Mouse (Mus musculus): ENCODE results near the gene Stab1. TPM values are rescaled to one million over a fixed set of nuclear protein-coding genes. Genes with fewer than 3 reads are reported as not detected.

Stab1 gene
- polyA plus RNA-seq (2014; fragmentation: Nextera tagmentation; extraction: Ambion mirVana) = 15.5 and 15.7 TPM in 2 replicates

- Histone ChIP-seq H3K36me3 (ENCODE audit: control insufficient read depth, insufficient read depth, low read length) (peaks cover 29% of the 10 kb centered on the region), H3K4me3 (ENCODE audit: low read depth, low read length) (no peak within 1 kb of the TSS), H3K9ac (ENCODE audit: low read length) (no peak within 1 kb of the TSS), H3K4me1 (ENCODE audit: control insufficient read depth, insufficient read depth, low read length) (peaks cover 2% of the 10 kb centered on the region; the same call in 1 of the 2 replicates), H3K27ac (replicated peaks; ENCODE audit: low read depth, low read length) (0 out of 2 replicates have a peak within 1 kb of the TSS, but pooled peaks have one; percentile 21), H3K27me3 (ENCODE audit: control insufficient read depth, insufficient read depth, low read length) (no peaks in the 10 kb centered on the region), H3K9me3 (ENCODE audit: control insufficient read depth, low read length) (no peaks in the 10 kb centered on the region), H3K4me2 (ENCODE audit: low read depth, severe bottlenecking) (0 out of 2 replicates have a peak within 1 kb of the TSS, but pooled peaks have one; percentile 12)
- DNase-seq (ENCODE audit: low spot score) (no peak), ATAC-seq (ENCODE audit: insufficient number of reproducible peaks, low FRiP score, low TSS enrichment, low read depth) (no peak)
- WGBS = 51% methylated on average over 10 of the region's 10 CpGs
Observed at GRCm38 (mm10) chr14:31168425-31168824, at the start of gene Stab1. Gene Stab1, minus strand, starts transcription at chr14:31168641.

GRCm38 (mm10) chr14:31217666-31218065 lies 49.2 kb upstream of the Stab1 start, which contains the start of gene Sema3g:
Gene Sema3g, plus strand, starts transcription at chr14:31217860.
- H3K27me3 ChIP-seq (ENCODE audit: control insufficient read depth, insufficient read depth, low read length) = no peaks in the 10 kb centered on the region
- H3K9me3 ChIP-seq (ENCODE audit: control insufficient read depth, low read length) = no peaks in the 10 kb centered on the region
- H3K36me3 ChIP-seq (ENCODE audit: control insufficient read depth, insufficient read depth, low read length) = no peaks in the 10 kb centered on the region
- peak; percentile 65; the same call in 1 of the 2 replicates for ATAC-seq (ENCODE audit: insufficient number of reproducible peaks, low FRiP score, low TSS enrichment, low read depth)
- peak within 1 kb of the TSS; percentile 29; the same call in 1 of the 2 replicates for H3K4me2 ChIP-seq (ENCODE audit: low read depth, severe bottlenecking)
- H3K27ac ChIP-seq (replicated peaks; ENCODE audit: low read depth, low read length) = no peak within 1 kb of the TSS
- H3K9ac ChIP-seq (ENCODE audit: low read length) = peak within 1 kb of the TSS; percentile 49; the same call in 1 of the 2 replicates
- peaks cover 7% of the 10 kb centered on the region; the same call in 1 of the 2 replicates for H3K4me1 ChIP-seq (ENCODE audit: control insufficient read depth, insufficient read depth, low read length)
- DNase-seq (ENCODE audit: low spot score) = peak; percentile 77
- WGBS = 7% methylated on average over 11 of the region's 11 CpGs
- no peak within 1 kb of the TSS for H3K4me3 ChIP-seq (ENCODE audit: low read depth, low read length)

- H3K36me3 ChIP-seq (ENCODE audit: control insufficient read depth, insufficient read depth, low read length) = no peaks in the 10 kb centered on the region
- peaks cover 7% of the 10 kb centered on the region; the same call in 1 of the 2 replicates for H3K4me1 ChIP-seq (ENCODE audit: control insufficient read depth, insufficient read depth, low read length)
- peak within 1 kb of the TSS; percentile 49; the same call in 1 of the 2 replicates for H3K9ac ChIP-seq (ENCODE audit: low read length)
- H3K27ac ChIP-seq (replicated peaks; ENCODE audit: low read depth, low read length) = no peak within 1 kb of the TSS
- WGBS = 78% methylated on average over 2 of the region's 2 CpGs
- H3K4me2 ChIP-seq (ENCODE audit: low read depth, severe bottlenecking) = peak within 1 kb of the TSS; percentile 29; the same call in 1 of the 2 replicates
- H3K4me3 ChIP-seq (ENCODE audit: low read depth, low read length) = no peak within 1 kb of the TSS
- no peak for ATAC-seq (ENCODE audit: insufficient number of reproducible peaks, low FRiP score, low TSS enrichment, low read depth)
- no peak for DNase-seq (ENCODE audit: low spot score)
- no peaks in the 10 kb centered on the region for H3K9me3 ChIP-seq (ENCODE audit: control insufficient read depth, low read length)
- H3K27me3 ChIP-seq (ENCODE audit: control insufficient read depth, insufficient read depth, low read length) = no peaks in the 10 kb centered on the region
Observed at GRCm38 (mm10) chr14:31216846-31217245, 48.4 kb upstream of the Stab1 start, which contains the start of gene Nisch. Gene Nisch, minus strand, starts transcription at chr14:31216946.

DNA sequence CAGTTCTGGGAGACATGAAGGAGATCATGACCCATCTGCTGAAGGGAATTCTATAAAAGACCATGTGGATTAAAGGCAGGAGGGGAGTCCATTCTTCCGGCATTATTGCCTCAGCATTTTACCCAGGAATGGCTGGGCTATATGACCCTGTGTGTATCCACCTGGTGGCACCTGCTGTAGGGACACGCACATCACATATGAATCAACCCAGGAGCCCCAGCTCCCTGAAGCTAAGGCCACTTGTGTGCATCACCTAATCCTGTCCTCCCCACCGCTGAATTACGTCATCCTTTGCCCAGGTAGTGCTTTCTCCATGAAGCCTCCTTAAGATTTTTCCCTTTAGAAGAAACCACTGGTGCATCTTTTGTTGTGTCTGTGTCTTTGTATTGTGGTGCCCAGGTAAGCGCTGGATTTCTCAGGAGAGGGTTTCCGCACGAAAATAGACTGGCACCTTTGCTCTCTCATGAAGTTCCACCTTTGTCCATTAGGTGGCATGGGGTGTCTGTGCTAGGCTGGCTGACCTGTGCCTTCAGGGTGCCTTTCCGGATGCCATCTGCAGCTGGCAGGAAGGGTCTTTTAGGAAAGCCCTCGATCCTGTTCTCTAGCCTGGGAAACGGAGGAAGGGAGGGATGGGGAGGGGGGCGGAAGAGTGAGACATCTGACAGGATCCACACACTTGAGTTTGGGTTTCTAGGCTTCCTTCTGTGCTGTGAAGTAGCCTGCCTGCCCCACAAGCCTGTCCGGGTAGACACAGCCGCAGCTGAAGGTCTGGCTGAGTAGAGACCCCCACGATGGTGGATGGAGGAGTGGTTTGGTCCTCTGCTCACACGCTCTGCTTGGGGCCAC lies 46.9 kb upstream of the Stab1 start:
- H3K4me2 ChIP-seq (ENCODE audit: low read depth, severe bottlenecking) = no peak overlapping the region
- no peaks in the 10 kb centered on the region for H3K9me3 ChIP-seq (ENCODE audit: control insufficient read depth, low read length)
- no peaks in the 10 kb centered on the region for H3K27me3 ChIP-seq (ENCODE audit: control insufficient read depth, insufficient read depth, low read length)
- 0 out of 2 replicates have a peak overlapping the region, but pooled peaks have one; percentile 17 for H3K9ac ChIP-seq (ENCODE audit: low read length)
- no peak overlapping the region for H3K27ac ChIP-seq (replicated peaks; ENCODE audit: low read depth, low read length)
- ATAC-seq (ENCODE audit: insufficient number of reproducible peaks, low FRiP score, low TSS enrichment, low read depth) (0 out of 2 replicates have a peak, but pooled peaks have one; percentile 37), DNase-seq (ENCODE audit: low spot score) (peak; percentile 78)
- H3K36me3 ChIP-seq (ENCODE audit: control insufficient read depth, insufficient read depth, low read length) = no peaks in the 10 kb centered on the region
- H3K4me1 ChIP-seq (ENCODE audit: control insufficient read depth, insufficient read depth, low read length) = peaks cover 7% of the 10 kb centered on the region; the same call in 1 of the 2 replicates
- no peak overlapping the region for H3K4me3 ChIP-seq (ENCODE audit: low read depth, low read length)
- WGBS = 32% methylated on average over 15 of the region's 15 CpGs

GRCm38 (mm10) chr14:31214684-31215083 lies 46.2 kb upstream of the Stab1 start:
- no peak overlapping the region for H3K4me3 ChIP-seq (ENCODE audit: low read depth, low read length)
- no peaks in the 10 kb centered on the region for H3K36me3 ChIP-seq (ENCODE audit: control insufficient read depth, insufficient read depth, low read length)
- ATAC-seq (ENCODE audit: insufficient number of reproducible peaks, low FRiP score, low TSS enrichment, low read depth) (no peak), DNase-seq (ENCODE audit: low spot score) (no peak)
- peaks cover 7% of the 10 kb centered on the region; the same call in 1 of the 2 replicates for H3K4me1 ChIP-seq (ENCODE audit: control insufficient read depth, insufficient read depth, low read length)
- no peaks in the 10 kb centered on the region for H3K27me3 ChIP-seq (ENCODE audit: control insufficient read depth, insufficient read depth, low read length)
- no peak overlapping the region for H3K9ac ChIP-seq (ENCODE audit: low read length)
- H3K4me2 ChIP-seq (ENCODE audit: low read depth, severe bottlenecking) = no peak overlapping the region
- no peaks in the 10 kb centered on the region for H3K9me3 ChIP-seq (ENCODE audit: control insufficient read depth, low read length)
- WGBS = 76% methylated on average over 3 of the region's 3 CpGs
- H3K27ac ChIP-seq (replicated peaks; ENCODE audit: low read depth, low read length) = no peak overlapping the region

- Histone ChIP-seq H3K36me3 (ENCODE audit: control insufficient read depth, insufficient read depth, low read length) (no peaks in the 10 kb centered on the region), H3K27ac (replicated peaks; ENCODE audit: low read depth, low read length) (no peak overlapping the region), H3K4me3 (ENCODE audit: low read depth, low read length) (no peak overlapping the region), H3K27me3 (ENCODE audit: control insufficient read depth, insufficient read depth, low read length) (no peaks in the 10 kb centered on the region), H3K9me3 (ENCODE audit: control insufficient read depth, low read length) (no peaks in the 10 kb centered on the region), H3K4me1 (ENCODE audit: control insufficient read depth, insufficient read depth, low read length) (peaks cover 7% of the 10 kb centered on the region; the same call in 1 of the 2 replicates), H3K4me2 (ENCODE audit: low read depth, severe bottlenecking) (no peak overlapping the region), H3K9ac (ENCODE audit: low read length) (no peak overlapping the region)
- 75% methylated on average over 8 of the region's 8 CpGs for WGBS
- no peak for DNase-seq (ENCODE audit: low spot score)
- ATAC-seq (ENCODE audit: insufficient number of reproducible peaks, low FRiP score, low TSS enrichment, low read depth) = no peak
Observed at GRCm38 (mm10) chr14:31213868-31214267, 45.4 kb upstream of the Stab1 start.

DNA sequence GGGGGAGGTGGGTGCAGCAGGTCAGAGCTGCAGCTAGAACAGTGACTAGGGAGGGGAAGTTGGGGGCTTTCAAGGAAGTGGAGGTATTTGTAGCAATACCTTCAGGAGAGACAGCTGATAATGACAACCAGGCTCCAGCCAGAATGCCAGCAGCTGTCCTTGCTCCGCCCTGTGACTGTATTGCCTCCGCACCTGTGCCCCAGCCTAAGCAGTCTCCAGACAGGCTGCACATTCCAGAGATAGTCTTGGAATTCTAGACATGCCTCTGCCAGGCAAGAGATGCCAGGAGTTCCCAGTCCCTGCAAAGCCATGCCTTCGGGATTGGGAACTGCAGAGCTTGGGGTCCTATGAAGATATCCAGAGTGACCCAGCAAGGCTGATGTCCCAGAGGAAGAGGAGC lies 44.1 kb upstream of the Stab1 start:
- Histone ChIP-seq H3K36me3 (ENCODE audit: control insufficient read depth, insufficient read depth, low read length) (no peaks in the 10 kb centered on the region), H3K4me3 (ENCODE audit: low read depth, low read length) (no peak overlapping the region), H3K27ac (replicated peaks; ENCODE audit: low read depth, low read length) (no peak overlapping the region), H3K27me3 (ENCODE audit: control insufficient read depth, insufficient read depth, low read length) (no peaks in the 10 kb centered on the region), H3K4me1 (ENCODE audit: control insufficient read depth, insufficient read depth, low read length) (peaks cover 2% of the 10 kb centered on the region; the same call in 1 of the 2 replicates), H3K4me2 (ENCODE audit: low read depth, severe bottlenecking) (no peak overlapping the region), H3K9ac (ENCODE audit: low read length) (no peak overlapping the region), H3K9me3 (ENCODE audit: control insufficient read depth, low read length) (no peaks in the 10 kb centered on the region)
- ATAC-seq (ENCODE audit: insufficient number of reproducible peaks, low FRiP score, low TSS enrichment, low read depth) (no peak), DNase-seq (ENCODE audit: low spot score) (no peak)
- 83% methylated on average over 3 of the region's 3 CpGs for WGBS

GRCm38 (mm10) chr14:31211854-31212253 lies 43.4 kb upstream of the Stab1 start:
- no peak overlapping the region for H3K9ac ChIP-seq (ENCODE audit: low read length)
- ATAC-seq (ENCODE audit: insufficient number of reproducible peaks, low FRiP score, low TSS enrichment, low read depth) (no peak), DNase-seq (ENCODE audit: low spot score) (no peak)
- H3K27ac ChIP-seq (replicated peaks; ENCODE audit: low read depth, low read length) = no peak overlapping the region
- H3K27me3 ChIP-seq (ENCODE audit: control insufficient read depth, insufficient read depth, low read length) = no peaks in the 10 kb centered on the region
- H3K4me2 ChIP-seq (ENCODE audit: low read depth, severe bottlenecking) = no peak overlapping the region
- H3K4me1 ChIP-seq (ENCODE audit: control insufficient read depth, insufficient read depth, low read length) = 0 out of 2 replicates have a peak, but pooled peaks cover 3% of the 10 kb centered on the region
- H3K4me3 ChIP-seq (ENCODE audit: low read depth, low read length) = no peak overlapping the region
- no peaks in the 10 kb centered on the region for H3K9me3 ChIP-seq (ENCODE audit: control insufficient read depth, low read length)
- WGBS = 84% methylated on average over 6 of the region's 6 CpGs
- H3K36me3 ChIP-seq (ENCODE audit: control insufficient read depth, insufficient read depth, low read length) = no peaks in the 10 kb centered on the region

Data from limb, embryonic 11.5 days (tissue).